Mouse (Mus musculus): ENCODE data around the gene Limch1. TPM values are rescaled to one million over a fixed set of nuclear protein-coding genes. Genes with fewer than 3 reads are reported as not detected.
A peak's percentile ranks its signal among the peaks of the same experiment; 100 is the strongest.

Gene Limch1
- polyA plus RNA-seq, 1 experiment from 2014 or later: 368 TPM

GRCm38 (mm10) chr5:66807737-66808136, 62.1 kb downstream of the Limch1 start:
- Histone ChIP-seq H3K36me3 (ENCODE audit: insufficient read depth, low read length) (no peaks in the 10 kb centered on the region), H3K9ac (replicated peaks; ENCODE audit: low read depth) (no peak overlapping the region), H3K4me3 (ENCODE audit: low read depth, low read length) (no peak overlapping the region), H3K4me2 (replicated peaks; ENCODE audit: low read depth, low read length) (no peak overlapping the region), H3K27me3 (replicated peaks; ENCODE audit: insufficient read depth, low read length) (no peaks in the 10 kb centered on the region), H3K4me1 (ENCODE audit: insufficient read depth, low read depth, low read length) (no peaks in the 10 kb centered on the region), H3K9me3 (ENCODE audit: low read length) (no peaks in the 10 kb centered on the region), H3K27ac (ENCODE audit: low read length) (no peak overlapping the region)
- no peak for DNase-seq (ENCODE audit: low spot score)
- TF ChIP-seq CTCF (IDR thresholded peaks at IDR 0.05): no peak
- no peak for TF ChIP-seq EP300 (IDR thresholded peaks at IDR 0.05)
- no peak for ATAC-seq
- 83% methylated on average over 6 of the region's 6 CpGs for WGBS

GRCm38 (mm10) chr5:66809016-66809570, 63.5 kb downstream of the Limch1 start:
- Histone ChIP-seq H3K4me2 (replicated peaks; ENCODE audit: low read depth, low read length) (no peak overlapping the region), H3K4me3 (ENCODE audit: low read depth, low read length) (no peak overlapping the region), H3K9ac (replicated peaks; ENCODE audit: low read depth) (no peak overlapping the region), H3K9me3 (ENCODE audit: low read length) (no peaks in the 10 kb centered on the region), H3K36me3 (ENCODE audit: insufficient read depth, low read length) (no peaks in the 10 kb centered on the region), H3K27me3 (replicated peaks; ENCODE audit: insufficient read depth, low read length) (no peaks in the 10 kb centered on the region), H3K27ac (ENCODE audit: low read length) (no peak overlapping the region), H3K4me1 (ENCODE audit: insufficient read depth, low read depth, low read length) (no peaks in the 10 kb centered on the region)
- TF ChIP-seq EP300 (IDR thresholded peaks at IDR 0.05) (no peak), CTCF (IDR thresholded peaks at IDR 0.05) (no peak)
- whole genome bisulfite sequencing: 86% methylated on average over 9 of the region's 9 CpGs
- DNase-seq (ENCODE audit: low spot score) (no peak), ATAC-seq (no peak)

- no peaks in the 10 kb centered on the region for H3K4me1 ChIP-seq (ENCODE audit: insufficient read depth, low read depth, low read length)
- no peak for TF ChIP-seq EP300 (IDR thresholded peaks at IDR 0.05)
- no peak for TF ChIP-seq CTCF (IDR thresholded peaks at IDR 0.05)
- no peaks in the 10 kb centered on the region for H3K27me3 ChIP-seq (replicated peaks; ENCODE audit: insufficient read depth, low read length)
- no peak overlapping the region for H3K27ac ChIP-seq (ENCODE audit: low read length)
- no peaks in the 10 kb centered on the region for H3K36me3 ChIP-seq (ENCODE audit: insufficient read depth, low read length)
- DNase-seq (ENCODE audit: low spot score): no peak
- H3K4me2 ChIP-seq (replicated peaks; ENCODE audit: low read depth, low read length): no peak overlapping the region
- no peak for ATAC-seq
- no peaks in the 10 kb centered on the region for H3K9me3 ChIP-seq (ENCODE audit: low read length)
- 55% methylated on average over 2 of the region's 2 CpGs for WGBS
- no peak overlapping the region for H3K4me3 ChIP-seq (ENCODE audit: low read depth, low read length)
- H3K9ac ChIP-seq (replicated peaks; ENCODE audit: low read depth): no peak overlapping the region
Measured at GRCm38 (mm10) chr5:66810396-66810795, 64.8 kb downstream of the Limch1 start.

- ATAC-seq (no peak), DNase-seq (ENCODE audit: low spot score) (no peak)
- 0 out of 2 replicates have a peak, but pooled peaks cover 3% of the 10 kb centered on the region for H3K4me1 ChIP-seq (ENCODE audit: insufficient read depth, low read depth, low read length)
- no peak overlapping the region for H3K9ac ChIP-seq (replicated peaks; ENCODE audit: low read depth)
- H3K9me3 ChIP-seq (ENCODE audit: low read length): no peaks in the 10 kb centered on the region
- no peak for TF ChIP-seq CTCF (IDR thresholded peaks at IDR 0.05)
- no peaks in the 10 kb centered on the region for H3K36me3 ChIP-seq (ENCODE audit: insufficient read depth, low read length)
- no peak overlapping the region for H3K27ac ChIP-seq (ENCODE audit: low read length)
- WGBS: 91% methylated on average over 3 of the region's 3 CpGs
- H3K27me3 ChIP-seq (replicated peaks; ENCODE audit: insufficient read depth, low read length): no peaks in the 10 kb centered on the region
- no peak overlapping the region for H3K4me3 ChIP-seq (ENCODE audit: low read depth, low read length)
- H3K4me2 ChIP-seq (replicated peaks; ENCODE audit: low read depth, low read length): no peak overlapping the region
Measured at GRCm38 (mm10) chr5:66814674-66815073, 69.0 kb downstream of the Limch1 start.

- DNase-seq (ENCODE audit: low spot score) (no peak), ATAC-seq (no peak)
- H3K4me2 ChIP-seq (replicated peaks; ENCODE audit: low read depth, low read length): 0 out of 2 replicates have a peak overlapping the region, but pooled peaks have one; percentile 39
- no peaks in the 10 kb centered on the region for H3K36me3 ChIP-seq (ENCODE audit: insufficient read depth, low read length)
- no peak overlapping the region for H3K9ac ChIP-seq (replicated peaks; ENCODE audit: low read depth)
- TF ChIP-seq CTCF (IDR thresholded peaks at IDR 0.05) (no peak), EP300 (IDR thresholded peaks at IDR 0.05) (no peak)
- no peak overlapping the region for H3K27ac ChIP-seq (ENCODE audit: low read length)
- H3K4me3 ChIP-seq (ENCODE audit: low read depth, low read length): no peak overlapping the region
- H3K9me3 ChIP-seq (ENCODE audit: low read length): no peaks in the 10 kb centered on the region
- 0 out of 2 replicates have a peak, but pooled peaks cover 3% of the 10 kb centered on the region for H3K4me1 ChIP-seq (ENCODE audit: insufficient read depth, low read depth, low read length)
- 24% methylated on average over 6 of the region's 6 CpGs for WGBS
- no peaks in the 10 kb centered on the region for H3K27me3 ChIP-seq (replicated peaks; ENCODE audit: insufficient read depth, low read length)
Measured at GRCm38 (mm10) chr5:66815877-66816276, 70.2 kb downstream of the Limch1 start.

- Histone ChIP-seq H3K4me2 (replicated peaks; ENCODE audit: low read depth, low read length) (peak overlapping the region; percentile 39), H3K36me3 (ENCODE audit: insufficient read depth, low read length) (no peaks in the 10 kb centered on the region), H3K9ac (replicated peaks; ENCODE audit: low read depth) (no peak overlapping the region), H3K27me3 (replicated peaks; ENCODE audit: insufficient read depth, low read length) (no peaks in the 10 kb centered on the region), H3K4me1 (ENCODE audit: insufficient read depth, low read depth, low read length) (0 out of 2 replicates have a peak, but pooled peaks cover 3% of the 10 kb centered on the region), H3K9me3 (ENCODE audit: low read length) (no peaks in the 10 kb centered on the region), H3K27ac (ENCODE audit: low read length) (no peak overlapping the region; the same call in 1 of the 2 replicates), H3K4me3 (ENCODE audit: low read depth, low read length) (peak overlapping the region; percentile 14; the same call in 1 of the 2 replicates)
- TF ChIP-seq CTCF (IDR thresholded peaks at IDR 0.05): no peak
- no peak for TF ChIP-seq EP300 (IDR thresholded peaks at IDR 0.05)
- DNase-seq (ENCODE audit: low spot score) (peak; percentile 47), ATAC-seq (peak; percentile 62)
- WGBS: 42% methylated on average over 18 of the region's 18 CpGs
Measured at GRCm38 (mm10) chr5:66816751-66817150, 71.1 kb downstream of the Limch1 start.
